Mouse (Mus musculus) spleen, embryonic (tissue): ENCODE results near the gene Catsperg1.

Experiments used
- CTCF ChIA-PET: fragments of 350-600 bp; sonication (Branson Sonifier 250); formaldehyde crosslinking; loops from one replicate; lab custom pipeline; 2022; lab: Charles Lee

The Catsperg1 gene

GRCm38 (mm10) chr7:29213675-29214082, at the start of gene Catsperg1:
Gene Catsperg1, minus strand, starts transcription at chr7:29214035.
- CTCF ChIA-PET, result interaction anchor here (0.7 kb wide), 2 partner anchors 23 to 36 kb away, joined by 7 to 13 read pairs; no protein-coding TSS in a partner anchor

GRCm38 (mm10) chr7:29262151-29262550, 48.3 kb upstream of the Catsperg1 start:
- CTCF ChIA-PET, result no interaction called here

GRCm38 (mm10) chr7:29259781-29260730, 46.2 kb upstream of the Catsperg1 start:
- CTCF ChIA-PET, result no interaction called here

GRCm38 (mm10) chr7:29257368-29257767, 43.5 kb upstream of the Catsperg1 start:
- CTCF ChIA-PET, result no interaction called here

GRCm38 (mm10) chr7:29255875-29256274, 42.0 kb upstream of the Catsperg1 start:
- CTCF ChIA-PET, result no interaction called here

- CTCF ChIA-PET, result interaction anchor here (0.6 kb wide), 1 partner anchor 16 kb away, joined by 8 read pairs; no protein-coding TSS in a partner anchor
Measured at GRCm38 (mm10) chr7:29253842-29254241, 40.0 kb upstream of the Catsperg1 start.

GRCm38 (mm10) chr7:29251166-29251565, 37.3 kb upstream of the Catsperg1 start:
- CTCF ChIA-PET, result interaction anchor here (0.6 kb wide), 1 partner anchor 46 kb away, joined by 3 read pairs; no protein-coding TSS in a partner anchor

- CTCF ChIA-PET, result interaction anchor here (0.7 kb wide), 1 partner anchor 9 kb away, joined by 3 read pairs; no protein-coding TSS in a partner anchor
Measured at GRCm38 (mm10) chr7:29248261-29248841, 34.5 kb upstream of the Catsperg1 start, which contains the start of gene 2200002D01Rik. Gene 2200002D01Rik, minus strand, starts transcription at chr7:29248466.

GRCm38 (mm10) chr7:29247706-29248105, 33.9 kb upstream of the Catsperg1 start:
- CTCF ChIA-PET, result interaction anchor here (0.7 kb wide), 1 partner anchor 9 kb away, joined by 3 read pairs; no protein-coding TSS in a partner anchor

GRCm38 (mm10) chr7:29247314-29247700, 33.5 kb upstream of the Catsperg1 start:
- CTCF ChIA-PET, result interaction anchor here (0.6 to 0.7 kb wide), 2 partner anchors 34 to 87 kb away, joined by 3 to 18 read pairs; no protein-coding TSS in a partner anchor

GRCm38 (mm10) chr7:29246619-29247313, 32.9 kb upstream of the Catsperg1 start:
- CTCF ChIA-PET, result interaction anchor here (0.6 to 0.7 kb wide), 5 partner anchors 9 to 1987 kb away, joined by 3 to 18 read pairs (median 5); no protein-coding TSS in a partner anchor

- CTCF ChIA-PET, result interaction anchor here (0.6 to 0.8 kb wide), 2 partner anchors 71 to 98 kb away, joined by 4 to 8 read pairs; no protein-coding TSS in a partner anchor
Measured at GRCm38 (mm10) chr7:29246015-29246414, 32.2 kb upstream of the Catsperg1 start.

GRCm38 (mm10) chr7:29244732-29245416, 31.0 kb upstream of the Catsperg1 start:
- CTCF ChIA-PET, result interaction anchor here (0.8 to 1.1 kb wide), 2 partner anchors 70 to 118 kb away, joined by 4 to 7 read pairs; no protein-coding TSS in a partner anchor

- CTCF ChIA-PET, result interaction anchor here (0.9 kb wide), 1 partner anchor 10 kb away, joined by 3 read pairs; the partner anchor contains the start of gene 2200002D01Rik
Measured at GRCm38 (mm10) chr7:29238019-29238967, 24.5 kb upstream of the Catsperg1 start, which contains the start of gene Yif1b. Gene Yif1b, plus strand, starts transcription at chr7:29238329.

- CTCF ChIA-PET, result interaction anchor here (0.6 kb wide), 3 partner anchors 9 to 340 kb away, joined by 5 to 8 read pairs (median 5); no protein-coding TSS in a partner anchor
Measured at GRCm38 (mm10) chr7:29237596-29237995, 23.8 kb upstream of the Catsperg1 start.

- CTCF ChIA-PET, result interaction anchor here (0.6 kb wide), 2 partner anchors 16 to 284 kb away, joined by 3 read pairs; no protein-coding TSS in a partner anchor
Measured at GRCm38 (mm10) chr7:29236593-29236992, 22.8 kb upstream of the Catsperg1 start.

GRCm38 (mm10) chr7:29234661-29235060, 20.8 kb upstream of the Catsperg1 start:
- CTCF ChIA-PET, result no interaction called here

GRCm38 (mm10) chr7:29233745-29234144, 19.9 kb upstream of the Catsperg1 start:
- CTCF ChIA-PET, result interaction anchor here (0.7 kb wide), 1 partner anchor 277 kb away, joined by 3 read pairs; no protein-coding TSS in a partner anchor
